Mouse (Mus musculus) cerebellum, adult 2 months (tissue): ENCODE results near the gene Ovol3.

ENCODE experiments used
- CTCF ChIP-seq: fragments of 200-500 bp; IDR thresholded peaks from 2 replicates; pipeline ENCODE4 v1.5.1; 2011; ENCODE audit warnings: low read depth, mild to moderate bottlenecking, control low read depth, low read length, moderate library complexity, borderline replicate concordance; ENCODE audit not compliant: insufficient read depth
- POLR2A ChIP-seq: fragments of 200-500 bp; IDR thresholded peaks from 2 replicates; pipeline ENCODE4 v1.6.1; 2011; ENCODE audit warnings: low read length, control low read depth, borderline replicate concordance; ENCODE audit not compliant: insufficient read depth

GRCm38 (mm10) chr7:30205383-30205782 lies 30.1 kb downstream of the Ovol3 start:
- TF ChIP-seq CTCF: peak; percentile 79
- TF ChIP-seq POLR2A: no peak
